Mouse (Mus musculus) thymus, postnatal 25 days (tissue): ENCODE data around the gene Zfp746.
"Not testable (repeated sequence)": the region's sequence is repeated elsewhere in the genome, so short reads cannot be mapped to it uniquely, and the experiment has no call there.

Source experiments
- DNase-seq: peaks from one replicate; pipeline ENCODE4 v3.0.0; 2022

Gene Zfp746

DNA sequence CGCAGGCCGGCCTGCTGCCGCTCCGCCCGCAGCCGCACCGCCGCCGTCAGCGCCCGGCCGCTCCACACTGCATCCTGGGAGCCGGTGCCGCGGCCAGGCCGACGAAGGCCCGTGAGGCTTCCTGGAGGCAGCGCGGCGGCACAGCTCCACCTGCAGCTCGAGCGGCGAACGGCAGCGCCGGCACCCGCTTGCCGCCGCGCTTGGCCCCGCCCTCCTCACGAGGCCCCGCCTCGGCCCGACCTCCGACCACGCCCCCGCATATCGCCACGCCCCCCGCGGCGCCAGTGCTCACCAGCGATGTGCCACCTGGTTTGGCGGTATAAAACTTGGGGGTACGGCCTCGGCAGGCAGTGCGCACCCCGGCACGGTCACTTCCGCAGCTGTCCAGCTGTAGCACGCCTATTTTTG is at the start of gene Zfp746:
Zfp746 (minus strand) TSS at position 123 of the 408 bp plus-strand sequence.
- DNase-seq: peak; percentile 97

- DNase-seq: not testable (repeated sequence)
Measured at GRCm38 (mm10) chr6:48121092-48121491, 34.7 kb upstream of the Zfp746 start.

DNA sequence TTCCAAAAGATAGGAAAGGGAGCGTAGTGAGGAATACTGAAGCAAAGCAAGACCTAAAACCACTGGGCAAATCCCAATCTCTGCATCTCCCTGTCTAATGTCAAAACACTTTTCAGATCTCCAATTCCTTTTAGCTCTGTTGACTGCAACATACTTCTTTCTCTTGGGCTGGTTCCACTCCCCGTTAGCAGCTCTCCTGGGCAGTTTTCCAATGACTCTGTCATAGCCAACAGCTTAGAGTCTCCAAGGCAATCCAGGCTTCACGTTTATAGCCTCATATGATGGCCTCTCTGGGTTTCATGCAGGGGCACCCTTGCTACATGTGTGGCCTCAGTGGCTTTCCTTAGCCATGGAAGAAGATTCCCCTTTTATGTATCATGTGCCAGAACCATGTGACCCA is 29.6 kb upstream of the Zfp746 start:
- no peak for DNase-seq

- DNase-seq: no peak
Measured at GRCm38 (mm10) chr6:48086957-48087715, 743 bp upstream of the Zfp746 start.

GRCm38 (mm10) chr6:48085521-48086404 is 630 bp downstream of the Zfp746 start:
- DNase-seq: peak; percentile 80

GRCm38 (mm10) chr6:48083733-48084191 is 2.6 kb downstream of the Zfp746 start:
- no peak for DNase-seq

GRCm38 (mm10) chr6:48081952-48082351 is 4.4 kb downstream of the Zfp746 start:
- no peak for DNase-seq

- DNase-seq: no peak
Measured at GRCm38 (mm10) chr6:48081021-48081420, 5.4 kb downstream of the Zfp746 start.

GRCm38 (mm10) chr6:48073316-48073715 is 13.1 kb downstream of the Zfp746 start:
- DNase-seq: peak; percentile 54

DNA sequence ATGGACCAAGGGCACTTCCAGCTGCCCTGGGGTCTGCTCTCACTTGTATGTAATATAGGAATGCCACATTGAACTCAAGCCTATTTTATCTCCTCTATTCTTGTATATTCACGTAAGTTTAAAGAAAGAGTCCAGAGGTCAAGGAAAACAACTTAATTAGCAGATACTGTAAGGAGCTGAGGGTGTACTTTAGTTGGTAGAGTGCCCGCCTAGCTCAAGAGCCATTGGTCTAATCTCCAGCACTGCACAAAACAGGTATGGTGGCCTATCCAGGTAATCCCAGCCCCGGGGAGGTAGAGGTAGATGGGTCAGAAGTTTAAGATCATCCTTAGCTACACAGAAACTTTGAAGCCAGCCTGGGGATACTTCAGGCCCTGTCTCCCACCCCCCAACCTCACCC is 18.9 kb downstream of the Zfp746 start:
- no peak for DNase-seq

DNA sequence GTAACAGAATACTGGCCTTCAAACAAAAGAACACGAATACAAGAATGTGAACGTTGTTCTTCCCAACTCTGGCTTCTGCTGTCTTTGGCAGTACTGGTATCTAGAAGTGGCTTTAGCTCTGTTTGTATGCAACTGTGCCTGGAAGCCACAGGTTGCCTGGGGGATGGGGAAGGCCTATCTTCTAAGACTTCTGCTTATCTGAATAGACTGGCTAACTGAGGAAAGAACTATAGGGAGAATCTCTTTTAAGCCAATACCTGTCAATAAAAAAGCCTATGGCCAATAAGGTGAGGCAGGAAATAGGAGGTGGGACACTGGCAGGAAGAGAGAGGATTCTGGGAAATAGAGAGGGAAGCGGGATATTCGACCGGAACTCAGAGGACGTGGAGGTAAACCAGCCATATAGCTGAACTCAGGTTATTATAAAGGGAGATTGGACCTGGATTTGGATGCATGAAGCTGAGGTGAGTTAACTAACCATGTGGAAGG is 20.8 kb downstream of the Zfp746 start:
- DNase-seq: no peak

DNA sequence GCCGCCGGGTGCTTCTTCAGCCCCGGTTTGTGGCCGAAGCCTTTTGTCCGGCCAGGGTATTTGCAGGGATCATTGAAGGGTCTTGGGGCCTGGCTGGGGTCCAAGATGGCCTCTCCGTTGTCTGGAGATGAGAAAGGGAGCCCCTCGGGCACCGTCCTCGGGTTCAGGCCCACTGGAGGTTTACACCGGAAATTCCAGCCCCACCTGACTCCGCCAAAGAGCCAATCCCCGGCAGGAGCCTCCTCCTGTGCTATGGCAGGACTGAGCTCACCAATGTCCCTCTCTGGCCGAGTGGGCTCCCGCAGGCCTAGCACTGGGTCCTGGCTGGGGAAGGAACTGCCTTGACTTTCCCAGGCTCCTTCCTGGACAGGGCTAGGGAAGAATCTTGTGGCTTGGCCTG is 21.9 kb downstream of the Zfp746 start:
- DNase-seq: no peak

- no peak for DNase-seq
Measured at GRCm38 (mm10) chr6:48063940-48064339, 22.5 kb downstream of the Zfp746 start.

DNA sequence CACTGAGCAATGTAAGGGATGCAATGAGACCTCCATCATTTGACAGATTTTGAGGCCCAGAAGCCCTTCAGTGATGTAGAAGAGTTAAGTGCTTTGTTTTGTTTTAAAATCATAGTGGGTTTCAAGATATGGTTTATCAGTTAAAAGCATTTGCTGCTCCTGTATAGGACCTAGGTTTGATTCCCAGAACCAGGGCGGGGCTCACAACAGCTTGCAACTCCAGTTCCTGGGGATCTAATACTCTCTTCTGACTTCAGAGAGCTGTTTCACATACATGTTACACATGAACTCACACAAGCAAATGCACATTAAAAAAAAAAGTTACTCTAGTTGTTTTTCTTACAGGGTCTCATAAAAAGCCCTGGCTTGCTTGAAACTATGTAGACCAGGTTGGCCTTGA is 25.5 kb downstream of the Zfp746 start:
- no peak for DNase-seq

GRCm38 (mm10) chr6:48060421-48060820 is 26.0 kb downstream of the Zfp746 start:
- DNase-seq: no peak

DNA sequence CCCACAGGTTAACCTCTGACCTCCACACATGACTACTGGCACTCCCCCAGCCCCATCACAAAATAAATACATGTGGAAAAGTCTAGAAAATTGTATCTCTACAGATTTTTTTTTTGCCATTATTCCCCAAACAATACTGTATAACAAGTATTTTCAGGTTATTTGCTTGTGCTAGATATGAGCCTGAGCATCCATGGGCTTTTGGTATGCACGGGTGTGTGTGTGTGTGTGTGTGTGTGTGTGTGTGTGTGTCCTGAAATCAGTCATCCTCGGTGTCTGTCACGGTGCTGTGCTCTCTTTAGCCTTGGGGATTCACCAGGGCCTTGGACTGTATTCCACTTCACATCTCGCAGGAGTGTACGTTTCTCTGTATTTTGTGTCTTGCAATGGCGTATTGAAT is 34.3 kb downstream of the Zfp746 start:
- DNase-seq: no peak

DNA sequence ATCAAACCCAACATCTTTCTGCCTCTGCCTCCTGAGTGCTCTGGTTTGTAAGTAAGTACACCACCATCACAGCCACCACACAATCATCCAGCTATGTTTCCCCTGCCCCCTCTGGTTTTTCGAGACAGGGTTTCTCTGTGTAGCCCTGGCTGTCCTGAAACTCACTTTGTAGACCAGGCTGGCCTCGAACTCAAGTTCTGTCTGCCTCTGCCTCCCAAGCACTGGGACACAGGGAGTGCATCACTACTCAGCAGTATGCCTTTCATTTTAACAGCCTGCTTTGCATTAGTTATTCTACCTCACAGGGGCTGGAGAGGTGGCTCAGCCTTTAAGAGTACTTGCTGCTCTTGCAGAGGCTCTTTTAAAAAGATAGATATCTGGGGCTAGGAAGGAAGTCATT is 34.7 kb downstream of the Zfp746 start:
- DNase-seq: no peak

DNA sequence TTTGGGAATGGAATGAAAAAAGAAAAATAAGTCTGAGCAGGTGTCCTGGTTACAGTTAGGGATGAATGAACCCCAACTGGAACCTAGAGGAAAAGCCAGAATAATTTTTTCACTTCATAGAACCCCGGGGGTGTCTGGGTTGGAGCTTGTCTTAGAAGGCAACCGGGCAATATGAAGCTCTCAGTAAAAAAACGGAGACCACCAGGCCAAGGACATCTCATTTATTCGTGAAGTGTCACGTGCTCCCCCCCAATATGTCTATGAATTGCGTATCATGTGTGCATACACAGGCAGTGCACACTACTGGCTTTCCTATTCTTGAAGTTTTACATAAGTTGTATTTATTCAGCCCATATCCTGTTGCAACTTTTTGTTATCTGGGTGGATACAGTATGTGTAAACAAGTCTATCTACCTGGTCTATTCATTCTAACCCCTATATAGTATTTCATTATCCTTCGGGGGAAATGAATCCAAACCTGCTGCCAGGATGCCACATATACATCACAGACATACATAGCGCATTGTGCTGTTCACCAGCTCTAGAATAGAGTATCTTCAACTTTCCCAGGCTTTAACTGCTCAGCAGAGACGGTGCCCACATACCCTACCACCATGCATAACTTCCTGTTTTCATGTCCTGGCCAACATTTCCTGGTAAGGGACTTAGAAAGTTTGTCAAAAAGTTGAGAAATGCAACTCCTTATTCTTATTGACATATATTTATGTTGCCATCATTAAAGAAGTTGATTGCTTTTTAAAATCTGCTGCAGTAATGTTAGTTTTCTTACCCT is 36.9 kb downstream of the Zfp746 start:
- DNase-seq: no peak

GRCm38 (mm10) chr6:48048426-48049272 is 37.7 kb downstream of the Zfp746 start, which contains the start of gene Zfp777:
Gene Zfp777 (minus strand): TSS chr6:48048911.
- peak; percentile 85 for DNase-seq

DNA sequence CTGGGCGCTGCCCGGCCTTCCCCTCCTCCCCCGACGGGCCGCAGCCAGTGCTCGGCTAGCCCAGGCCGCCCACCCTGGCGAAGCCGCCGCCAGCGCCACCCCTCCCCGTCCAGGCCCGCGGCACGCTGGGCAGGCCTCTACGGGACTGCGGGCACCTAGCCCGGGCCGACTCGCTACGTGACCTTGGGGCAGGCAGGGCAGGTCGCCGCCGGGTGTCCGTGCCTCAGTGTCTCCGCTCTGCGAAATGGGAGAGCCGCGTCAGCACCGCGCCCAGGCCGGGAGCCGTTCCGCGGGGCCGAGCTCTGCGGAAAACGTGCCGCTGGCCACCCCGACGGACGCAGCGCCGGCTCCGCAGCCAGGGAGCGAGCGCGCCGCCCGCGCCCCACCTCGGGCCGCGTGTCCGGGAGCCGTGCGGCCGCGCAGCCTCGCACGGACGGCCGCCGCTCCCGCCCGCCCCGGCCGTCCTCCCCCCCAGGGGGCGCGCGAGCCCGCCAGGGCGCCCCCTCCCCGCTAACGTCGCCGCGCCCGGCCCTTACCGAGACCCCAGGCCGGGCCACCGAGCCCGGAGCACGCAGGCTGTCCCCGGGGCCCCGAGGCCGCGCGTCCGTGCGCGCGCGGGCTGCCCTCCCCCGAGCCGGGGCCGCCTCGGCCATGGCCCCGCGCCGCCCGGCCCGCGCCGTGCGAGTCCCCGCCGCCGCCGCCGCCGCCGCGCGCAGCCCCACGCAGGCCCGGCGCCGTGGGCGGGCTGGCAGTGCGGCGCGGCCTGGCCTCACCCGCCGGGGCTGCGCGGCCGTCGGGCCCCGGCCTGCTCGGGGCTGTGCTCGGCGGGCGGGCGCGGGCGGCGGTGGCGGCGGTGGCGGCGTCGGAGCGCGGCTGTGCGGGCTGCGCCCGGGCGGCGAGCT is 38.7 kb downstream of the Zfp746 start:
- peak; percentile 51 for DNase-seq

DNA sequence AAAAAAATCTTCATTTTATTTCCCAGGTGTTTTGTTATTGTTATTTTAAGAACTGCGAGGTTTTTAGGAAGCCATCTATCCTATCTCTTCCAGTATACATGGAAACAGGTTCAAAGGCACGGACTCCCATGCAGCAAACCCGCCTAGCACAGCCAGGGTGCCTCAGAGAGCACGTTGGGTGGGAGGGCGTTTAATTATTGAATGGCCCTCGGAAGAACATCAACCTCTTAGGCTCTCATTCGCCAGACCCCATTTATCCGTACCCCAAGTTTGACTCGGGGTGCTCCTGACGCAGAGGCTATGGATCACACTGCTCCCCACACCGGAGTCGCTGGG is 39.3 kb downstream of the Zfp746 start:
- no peak for DNase-seq
